Mouse (Mus musculus): ENCODE data around the gene Ugp2. TPM values are rescaled to one million over a fixed set of nuclear protein-coding genes. Genes with fewer than 3 reads are reported as not detected.
"Not testable (repeated sequence)": the region's sequence is repeated elsewhere in the genome, so short reads cannot be mapped to it uniquely, and the experiment has no call there.

Ugp2 gene
- polyA plus RNA-seq, 1 experiment from 2014 or later = 48.8 TPM

DNA sequence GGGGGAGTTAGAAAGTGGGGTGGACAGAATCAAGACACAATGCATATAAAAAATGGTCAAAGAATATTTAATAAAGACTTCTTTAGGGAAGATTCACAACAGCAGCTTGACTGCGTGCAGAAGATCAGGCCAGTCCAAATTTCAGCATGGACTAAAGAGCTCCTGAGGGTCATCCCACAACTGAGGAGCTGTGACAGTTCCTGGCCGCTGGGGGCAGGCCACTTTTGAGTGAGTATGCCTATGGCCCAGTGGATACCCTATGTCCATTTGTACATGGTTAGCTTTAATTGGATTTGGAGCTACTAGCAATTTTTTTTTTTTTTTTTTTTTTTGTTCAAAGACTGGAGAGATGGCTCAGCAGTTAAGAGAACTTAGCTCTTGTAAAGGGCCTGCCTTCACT is 44.2 kb downstream of the Ugp2 start:
- Histone ChIP-seq H3K4me2 (no peak overlapping the region), H3K9ac (no peak overlapping the region), H3K27ac (no peak overlapping the region), H3K9me3 (replicated peaks) (no peaks in the 10 kb centered on the region), H3K4me1 (no peaks in the 10 kb centered on the region), H3K36me3 (ENCODE audit: poor library complexity, severe bottlenecking) (peaks cover 59% of the 10 kb centered on the region), H3K27me3 (no peaks in the 10 kb centered on the region), H3K4me3 (no peak overlapping the region)
- WGBS = 70% methylated on average over 2 of the region's 2 CpGs
- ATAC-seq = no peak

- H3K4me1 ChIP-seq = no peaks in the 10 kb centered on the region
- H3K9ac ChIP-seq = no peak overlapping the region
- H3K9me3 ChIP-seq (replicated peaks) = no peaks in the 10 kb centered on the region
- H3K4me2 ChIP-seq = no peak overlapping the region
- ATAC-seq = no peak
- no peak overlapping the region for H3K4me3 ChIP-seq
- peaks cover 58% of the 10 kb centered on the region for H3K36me3 ChIP-seq (ENCODE audit: poor library complexity, severe bottlenecking)
- no peak overlapping the region for H3K27ac ChIP-seq
- 96% methylated on average over 5 of the region's 5 CpGs for WGBS
- H3K27me3 ChIP-seq = no peaks in the 10 kb centered on the region
These were observed 45.2 kb downstream of the Ugp2 start for GRCm38 (mm10) chr11:21325781-21326180.

GRCm38 (mm10) chr11:21322349-21322748 is 48.7 kb downstream of the Ugp2 start:
- H3K36me3 ChIP-seq (ENCODE audit: poor library complexity, severe bottlenecking) = peaks cover 41% of the 10 kb centered on the region
- no peaks in the 10 kb centered on the region for H3K4me1 ChIP-seq
- H3K9me3 ChIP-seq (replicated peaks) = no peaks in the 10 kb centered on the region
- no peak overlapping the region for H3K27ac ChIP-seq
- H3K4me3 ChIP-seq = no peak overlapping the region
- no peaks in the 10 kb centered on the region for H3K27me3 ChIP-seq
- no peak overlapping the region for H3K4me2 ChIP-seq
- no peak overlapping the region for H3K9ac ChIP-seq
- no peak for ATAC-seq
- WGBS = 87% methylated on average over 3 of the region's 3 CpGs

- WGBS = 90% methylated on average over 3 of the region's 3 CpGs
- H3K27me3 ChIP-seq = no peaks in the 10 kb centered on the region
- no peak overlapping the region for H3K27ac ChIP-seq
- no peaks in the 10 kb centered on the region for H3K4me1 ChIP-seq
- H3K4me3 ChIP-seq = no peak overlapping the region
- no peaks in the 10 kb centered on the region for H3K9me3 ChIP-seq (replicated peaks)
- ATAC-seq = no peak
- peaks cover 39% of the 10 kb centered on the region for H3K36me3 ChIP-seq (ENCODE audit: poor library complexity, severe bottlenecking)
- no peak overlapping the region for H3K9ac ChIP-seq
- no peak overlapping the region for H3K4me2 ChIP-seq
These were observed 49.4 kb downstream of the Ugp2 start for GRCm38 (mm10) chr11:21321577-21321976.

- Histone ChIP-seq H3K4me2 (no peak overlapping the region), H3K4me1 (peaks cover 7% of the 10 kb centered on the region), H3K27ac (no peak overlapping the region), H3K4me3 (no peak overlapping the region), H3K9me3 (replicated peaks) (no peaks in the 10 kb centered on the region), H3K9ac (no peak overlapping the region), H3K27me3 (no peaks in the 10 kb centered on the region), H3K36me3 (ENCODE audit: poor library complexity, severe bottlenecking) (peaks cover 38% of the 10 kb centered on the region; the same call in 1 of the 2 replicates)
- no peak for ATAC-seq
- WGBS = 94% methylated on average over 9 of the region's 9 CpGs
These were observed 56.9 kb downstream of the Ugp2 start for GRCm38 (mm10) chr11:21313922-21314657.

GRCm38 (mm10) chr11:21309516-21309915 is 61.5 kb downstream of the Ugp2 start:
- Histone ChIP-seq H3K9me3 (replicated peaks) (no peaks in the 10 kb centered on the region), H3K4me1 (peaks cover 7% of the 10 kb centered on the region), H3K27me3 (no peaks in the 10 kb centered on the region), H3K27ac (no peak overlapping the region), H3K36me3 (ENCODE audit: poor library complexity, severe bottlenecking) (peaks cover 28% of the 10 kb centered on the region), H3K4me3 (no peak overlapping the region), H3K9ac (no peak overlapping the region), H3K4me2 (no peak overlapping the region)
- no peak for ATAC-seq
- WGBS = 16% methylated on average over 6 of the region's 6 CpGs

DNA sequence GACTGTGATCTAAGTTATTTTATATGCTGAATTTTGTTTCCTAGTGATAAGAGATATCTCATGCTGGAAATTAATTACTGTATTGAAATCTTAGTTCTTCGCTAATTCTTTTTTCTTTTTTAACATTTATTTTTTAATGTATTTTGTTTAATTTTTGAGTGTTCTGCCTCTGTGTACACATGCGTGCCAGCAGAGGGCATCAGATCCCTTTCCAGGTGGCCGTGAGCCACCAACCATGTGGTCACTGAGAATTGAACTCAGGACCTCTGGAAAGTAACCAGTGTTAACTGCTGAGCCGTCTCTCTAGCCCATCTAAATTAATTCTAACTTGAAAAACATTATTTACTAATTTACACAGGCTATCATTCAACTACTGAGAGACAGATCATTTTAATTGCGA is 62.9 kb downstream of the Ugp2 start:
- Histone ChIP-seq H3K27ac (no peak overlapping the region), H3K4me3 (no peak overlapping the region), H3K27me3 (no peaks in the 10 kb centered on the region), H3K9me3 (replicated peaks) (no peaks in the 10 kb centered on the region), H3K36me3 (ENCODE audit: poor library complexity, severe bottlenecking) (peaks cover 21% of the 10 kb centered on the region), H3K9ac (no peak overlapping the region), H3K4me2 (no peak overlapping the region), H3K4me1 (peaks cover 7% of the 10 kb centered on the region)
- WGBS = 87% methylated on average over 5 of the region's 5 CpGs
- ATAC-seq = no peak

DNA sequence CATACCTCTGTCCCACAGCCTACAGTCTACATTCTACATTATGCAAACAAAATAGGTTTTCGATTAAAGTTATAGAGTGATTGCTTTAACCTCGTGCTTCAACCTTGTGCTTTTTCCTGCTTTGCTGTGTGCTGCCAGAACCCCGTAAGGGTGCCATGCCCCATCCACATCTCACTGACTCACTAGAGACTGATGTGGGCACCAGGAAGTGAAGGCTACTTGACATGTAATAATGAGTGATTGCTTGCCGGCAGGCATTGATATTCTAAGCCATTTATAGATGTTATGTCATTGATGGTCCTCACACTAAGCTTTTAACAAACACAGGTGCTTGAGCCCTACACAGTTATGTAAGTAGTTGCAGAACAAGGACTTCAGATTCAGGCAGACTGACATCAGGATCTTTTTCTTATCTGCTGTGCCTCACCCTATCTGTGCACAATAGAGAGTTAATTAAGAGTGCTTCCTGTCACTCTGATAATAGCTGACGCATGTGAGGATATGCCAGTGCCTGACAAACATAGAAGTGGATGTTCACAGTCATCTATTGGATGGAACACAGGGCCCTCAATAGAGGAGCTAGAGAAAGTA is 63.8 kb downstream of the Ugp2 start:
- Histone ChIP-seq H3K9ac (no peak overlapping the region), H3K9me3 (replicated peaks) (no peaks in the 10 kb centered on the region), H3K4me3 (no peak overlapping the region), H3K27me3 (no peaks in the 10 kb centered on the region), H3K4me1 (peaks cover 7% of the 10 kb centered on the region), H3K27ac (no peak overlapping the region), H3K36me3 (ENCODE audit: poor library complexity, severe bottlenecking) (peaks cover 21% of the 10 kb centered on the region), H3K4me2 (no peak overlapping the region)
- ATAC-seq = no peak
- WGBS = 90% methylated on average over 5 of the region's 5 CpGs

DNA sequence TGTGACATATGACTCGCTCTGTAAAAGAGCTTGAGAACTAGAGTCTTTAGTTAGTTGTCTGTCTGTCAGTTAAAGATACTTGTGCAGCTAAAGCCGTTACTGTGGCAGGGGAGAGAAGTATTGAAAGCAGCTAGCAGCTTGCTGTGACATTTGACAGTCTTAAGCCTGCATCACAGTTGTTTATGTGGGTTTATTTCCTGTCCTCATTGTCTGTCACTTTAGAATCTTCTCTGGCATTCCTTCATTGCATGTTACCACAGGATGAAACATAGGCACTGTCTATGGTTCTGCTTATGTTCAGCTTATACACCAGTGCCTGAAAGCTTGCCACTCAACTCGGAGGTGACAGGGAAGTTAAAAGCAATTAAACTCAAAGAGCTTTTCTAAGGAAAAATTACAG is 67.4 kb downstream of the Ugp2 start:
- H3K27me3 ChIP-seq = no peaks in the 10 kb centered on the region
- H3K4me1 ChIP-seq = no peaks in the 10 kb centered on the region
- no peaks in the 10 kb centered on the region for H3K9me3 ChIP-seq (replicated peaks)
- peaks cover 24% of the 10 kb centered on the region for H3K36me3 ChIP-seq (ENCODE audit: poor library complexity, severe bottlenecking)
- no peak for ATAC-seq
- no peak overlapping the region for H3K9ac ChIP-seq
- H3K4me3 ChIP-seq = no peak overlapping the region
- H3K4me2 ChIP-seq = no peak overlapping the region
- 63% methylated on average over 3 of the region's 3 CpGs for WGBS
- H3K27ac ChIP-seq = no peak overlapping the region

GRCm38 (mm10) chr11:21295486-21295885 is 75.5 kb downstream of the Ugp2 start:
- no peaks in the 10 kb centered on the region for H3K27me3 ChIP-seq
- no peak overlapping the region for H3K4me2 ChIP-seq
- H3K9ac ChIP-seq = no peak overlapping the region
- WGBS = 89% methylated on average over 5 of the region's 5 CpGs
- no peak overlapping the region for H3K27ac ChIP-seq
- H3K9me3 ChIP-seq (replicated peaks) = no peaks in the 10 kb centered on the region
- H3K4me3 ChIP-seq = no peak overlapping the region
- peaks cover 15% of the 10 kb centered on the region for H3K36me3 ChIP-seq (ENCODE audit: poor library complexity, severe bottlenecking)
- no peak for ATAC-seq
- H3K4me1 ChIP-seq = no peaks in the 10 kb centered on the region

- H3K4me3 ChIP-seq; H3K4me2 ChIP-seq; H3K9me3 ChIP-seq (replicated peaks); H3K27me3 ChIP-seq; H3K4me1 ChIP-seq; H3K27ac ChIP-seq; ATAC-seq; H3K9ac ChIP-seq: not testable (repeated sequence)
- H3K36me3 ChIP-seq (ENCODE audit: poor library complexity, severe bottlenecking) = peaks cover 11% of the 10 kb centered on the region
- WGBS = 99% methylated on average over 2 of the region's 2 CpGs
These were observed 82.8 kb downstream of the Ugp2 start for GRCm38 (mm10) chr11:21288153-21288552.

DNA sequence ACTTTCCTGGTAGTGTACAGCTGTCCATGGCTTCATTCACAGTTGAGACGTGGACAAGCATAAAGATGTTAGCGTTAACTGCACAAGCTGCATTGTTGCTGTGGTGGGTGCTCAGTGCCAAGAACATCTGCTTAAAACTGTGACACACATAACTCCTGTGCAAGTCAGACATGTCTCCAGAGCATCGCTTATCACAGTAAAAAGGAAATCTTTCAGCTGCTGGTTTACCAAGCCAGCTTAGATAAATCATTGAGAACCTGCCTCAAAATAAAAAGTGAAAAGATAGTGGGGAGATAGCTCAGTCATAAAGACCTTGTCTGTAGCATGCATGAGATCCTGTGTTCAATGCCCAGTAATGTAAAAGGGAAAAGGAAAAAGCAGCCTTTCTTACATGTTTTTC is 84.6 kb downstream of the Ugp2 start:
- ATAC-seq = no peak
- peaks cover 7% of the 10 kb centered on the region; the same call in 1 of the 2 replicates for H3K36me3 ChIP-seq (ENCODE audit: poor library complexity, severe bottlenecking)
- no peaks in the 10 kb centered on the region for H3K27me3 ChIP-seq
- WGBS = 87% methylated on average over 3 of the region's 3 CpGs
- H3K9me3 ChIP-seq (replicated peaks) = no peaks in the 10 kb centered on the region
- no peak overlapping the region for H3K4me2 ChIP-seq
- H3K4me1 ChIP-seq = no peaks in the 10 kb centered on the region
- no peak overlapping the region for H3K4me3 ChIP-seq
- H3K27ac ChIP-seq = no peak overlapping the region
- no peak overlapping the region for H3K9ac ChIP-seq

DNA sequence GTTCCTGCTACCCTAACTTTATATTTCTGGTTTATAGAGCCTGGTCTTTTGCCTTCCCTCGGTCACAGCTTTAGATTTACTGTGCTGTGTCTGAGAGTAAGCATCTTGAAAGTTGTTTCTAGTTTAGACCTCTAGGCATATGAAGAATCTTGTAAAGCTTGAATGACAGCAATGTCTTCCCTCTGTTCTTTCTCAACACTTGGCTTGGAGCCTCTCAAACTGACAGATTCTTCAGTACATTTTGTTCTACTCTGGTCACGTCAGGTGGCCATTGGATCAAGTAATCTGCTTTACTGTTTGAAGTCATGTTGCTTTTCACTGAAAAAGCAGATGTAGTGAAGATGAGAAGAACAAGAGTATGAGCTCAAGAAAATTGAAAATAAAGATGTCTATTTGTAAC is 94.8 kb downstream of the Ugp2 start:
- no peak for ATAC-seq
- H3K4me2 ChIP-seq = no peak overlapping the region
- 90% methylated on average over 2 of the region's 2 CpGs for WGBS
- no peaks in the 10 kb centered on the region for H3K9me3 ChIP-seq (replicated peaks)
- no peak overlapping the region for H3K27ac ChIP-seq
- H3K36me3 ChIP-seq (ENCODE audit: poor library complexity, severe bottlenecking) = peaks cover 8% of the 10 kb centered on the region; the same call in 1 of the 2 replicates
- H3K27me3 ChIP-seq = no peaks in the 10 kb centered on the region
- H3K4me1 ChIP-seq = no peaks in the 10 kb centered on the region
- H3K9ac ChIP-seq = no peak overlapping the region
- no peak overlapping the region for H3K4me3 ChIP-seq

All from forebrain, embryonic 13.5 days (tissue).